Mouse (Mus musculus): Measurements from ENCODE around the gene Nradd.

Gene Nradd

DNA sequence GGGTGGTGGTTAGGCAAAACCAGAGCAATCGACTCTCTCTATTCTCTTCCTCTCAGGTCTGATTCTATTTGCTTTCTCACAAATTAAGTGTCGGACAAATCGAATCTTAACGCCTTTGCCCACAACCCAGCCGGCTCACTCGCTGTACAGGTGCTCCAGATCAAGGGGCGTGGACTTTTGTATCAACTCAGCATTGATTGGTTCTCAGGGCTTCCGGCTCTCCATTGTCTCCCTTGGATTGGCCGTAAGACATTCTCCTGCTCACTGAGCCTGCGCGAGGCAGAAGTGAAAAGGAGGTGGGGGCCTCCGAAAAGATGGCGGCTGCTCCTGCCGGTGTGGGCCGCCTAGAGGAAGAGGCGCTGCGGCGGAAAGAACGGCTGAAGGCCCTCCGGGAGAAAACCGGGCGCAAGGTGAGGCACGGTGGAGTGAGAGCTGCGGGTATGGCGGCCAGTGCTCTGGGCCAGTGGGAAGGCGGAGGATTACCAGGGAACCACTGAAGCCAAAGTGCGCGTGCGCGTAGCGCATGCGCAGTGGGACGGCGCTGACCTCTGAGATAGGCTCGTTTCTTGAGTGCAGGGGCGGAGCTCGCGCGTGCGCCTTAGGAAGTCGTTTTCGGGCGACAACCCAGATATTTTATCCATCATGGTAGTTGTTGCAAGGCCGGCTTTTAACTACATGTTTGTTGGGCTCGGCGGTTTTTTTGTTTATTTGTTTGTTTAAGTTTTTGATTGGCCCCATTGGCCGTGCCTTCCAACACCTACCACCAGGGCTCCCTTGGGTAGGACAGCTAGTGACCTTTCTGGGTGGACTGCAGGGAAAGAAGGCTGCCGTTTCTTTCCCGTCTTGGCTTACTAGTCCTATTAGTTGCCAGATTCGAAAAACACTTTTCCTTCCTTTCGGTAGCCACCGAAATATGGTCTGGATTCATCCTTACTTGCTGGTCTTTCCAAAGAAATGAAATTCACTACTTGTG lies 32.3 kb upstream of the Nradd start, which contains the start of gene Ccdc12:
Gene Ccdc12 (plus strand): TSS at position 255 of the 973 bp plus-strand sequence.
- ChIA-PET CTCF (interaction anchor here in 1 of 4 experiments (0.6 to 1.0 kb wide), 2 partner anchors 53 to 431 kb away, joined by 3 to 4 read pairs; no protein-coding TSS in a partner anchor), POLR2A (interaction anchor here (0.6 to 5.8 kb wide), 27 partner anchors 9 to 569 kb away, joined by 3 to 45 read pairs (median 3); partner anchors contain the start of genes Nradd (in 1 of the 4) and Setd2 (in 1 of the 4))

DNA sequence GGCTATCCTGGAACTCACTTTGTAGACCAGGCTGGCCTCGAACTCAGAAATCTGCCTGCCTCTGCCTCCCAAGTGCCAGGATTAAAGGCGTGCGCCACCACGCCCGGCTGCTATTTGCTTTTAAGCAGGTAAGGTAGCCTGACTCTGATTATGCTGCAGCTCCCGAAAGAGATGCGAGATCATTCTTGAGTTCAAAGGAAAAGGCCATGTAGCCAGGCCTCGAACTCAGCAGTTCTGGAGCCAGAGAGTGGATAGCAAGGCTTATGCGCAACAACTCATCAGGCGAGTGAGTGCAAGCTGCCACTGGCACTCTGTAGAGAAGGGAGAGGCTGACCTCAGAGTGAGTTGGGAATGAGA lies 31.4 kb upstream of the Nradd start:
- POLR2A ChIA-PET, result interaction anchor here in 3 of 4 experiments (0.6 to 5.8 kb wide), 6 partner anchors 11 to 179 kb away, joined by 4 to 45 read pairs (median 7); partner anchors contain the start of genes Kif9 (in 1 of the 3) and Klhl18 (in 1 of the 3)

DNA sequence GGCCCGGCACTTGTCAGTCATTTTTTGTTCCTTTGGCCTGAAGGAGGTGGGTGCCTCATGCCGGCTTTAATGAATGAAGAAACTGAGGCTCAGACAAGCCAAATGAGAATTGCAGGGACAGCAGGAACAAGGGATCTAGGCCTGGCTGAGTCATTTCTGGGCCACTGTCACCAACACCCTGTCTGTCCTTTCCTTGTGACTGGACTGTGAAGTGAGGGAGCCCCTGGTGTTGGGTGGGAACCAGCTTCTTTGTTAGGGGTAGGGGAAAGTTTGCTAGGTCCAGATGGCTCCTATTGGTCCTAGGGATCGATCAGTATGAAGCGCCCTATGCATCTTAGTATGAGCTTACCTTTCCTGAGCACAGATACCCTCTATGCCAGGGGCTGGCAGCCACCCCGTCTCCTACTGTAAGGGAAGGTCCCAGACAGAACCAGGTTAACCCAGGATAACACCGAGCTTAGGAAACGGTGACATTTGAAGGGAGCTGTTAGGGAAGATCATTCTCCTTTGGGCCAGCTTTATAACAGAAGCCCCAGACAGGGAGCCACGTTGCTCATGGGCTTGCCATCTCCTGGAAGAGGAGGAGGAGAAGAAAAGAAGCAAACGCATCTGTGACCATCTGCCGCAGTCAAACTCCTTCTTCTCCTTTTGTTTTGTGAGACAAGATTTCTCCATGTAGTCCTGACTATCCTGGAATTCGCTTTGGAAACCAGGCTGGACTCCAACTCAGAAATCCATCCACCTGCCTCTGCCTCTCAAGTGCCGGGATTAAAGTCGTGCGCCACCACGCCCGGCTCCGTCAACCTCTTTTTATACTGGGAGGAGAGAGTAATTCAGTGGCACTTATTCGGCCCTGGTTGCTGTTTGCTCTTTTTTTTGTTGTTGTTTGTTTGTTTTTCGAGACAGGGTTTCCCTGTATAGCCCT lies 30.7 kb upstream of the Nradd start:
- POLR2A ChIA-PET, result interaction anchor here in 3 of 4 experiments (0.5 to 5.8 kb wide), 49 partner anchors 7 to 342 kb away, joined by 3 to 45 read pairs (median 4); partner anchors contain the start of genes Kif9 (in 2 of the 3), Klhl18 (in 2 of the 3), Nradd (in 2 of the 3) and Als2cl (in 1 of the 3)
- CTCF ChIA-PET, result interaction anchor here in 3 of 4 experiments (0.5 to 3.7 kb wide), 17 partner anchors 17 to 322 kb away, joined by 3 to 18 read pairs (median 4); partner anchors contain the start of gene Scap (in 1 of the 3)

More for the DNA sequence above, 31.4 kb upstream of the Nradd start:
- CTCF ChIA-PET, result interaction anchor here in 2 of 4 experiments (0.6 to 1.6 kb wide), 3 partner anchors 21 to 246 kb away, joined by 3 to 4 read pairs (median 3); no protein-coding TSS in a partner anchor

DNA sequence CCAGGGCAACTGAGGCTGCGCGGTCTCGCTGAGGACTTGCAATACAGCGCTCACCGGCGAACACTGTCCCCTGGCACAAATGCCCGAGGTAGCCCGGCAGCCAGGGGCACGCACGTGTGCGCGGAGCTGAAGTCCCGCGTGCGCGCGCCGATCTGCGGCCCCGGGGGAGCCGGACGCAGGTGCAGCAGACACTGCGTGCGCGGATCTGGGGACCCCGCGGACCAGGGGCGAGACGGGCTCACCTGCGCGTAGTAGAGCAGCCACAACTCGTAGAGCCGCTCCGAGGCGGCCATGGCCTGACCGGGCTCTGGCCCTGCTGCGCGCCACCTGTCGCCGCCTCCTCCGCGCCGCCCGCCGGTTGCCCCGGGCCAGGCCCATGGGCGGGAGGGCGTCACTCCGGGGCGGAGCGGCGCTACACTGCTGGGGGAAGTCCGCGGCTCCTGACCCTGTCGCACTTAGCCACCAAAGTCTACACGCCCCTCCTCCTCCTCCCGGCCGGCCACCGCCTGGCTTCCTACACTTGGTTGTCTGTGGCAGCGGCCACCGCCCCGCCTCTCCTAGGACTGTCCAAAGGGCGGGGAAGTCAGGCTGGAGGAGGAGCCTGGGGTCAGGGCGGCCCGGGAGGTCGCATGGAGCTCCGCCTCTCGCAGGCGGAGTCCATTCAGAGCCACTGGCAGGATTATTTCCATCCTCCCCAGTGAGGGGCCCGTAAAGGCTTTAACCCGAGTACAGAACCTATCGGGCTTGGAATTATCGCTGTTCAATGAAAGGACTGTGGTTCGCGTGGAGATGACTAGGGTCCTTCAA lies 29.6 kb upstream of the Nradd start, which contains the start of gene Nbeal2:
Gene Nbeal2 (minus strand): TSS at position 507 of the 807 bp plus-strand sequence.
- POLR2A ChIA-PET, result interaction anchor here in 3 of 4 experiments (0.5 to 5.8 kb wide), 57 partner anchors 8 to 349 kb away, joined by 3 to 45 read pairs (median 4); partner anchors contain the start of genes Nradd (in 2 of the 3), Als2cl (in 1 of the 3), Kif9 (in 1 of the 3) and Klhl18 (in 1 of the 3)
- CTCF ChIA-PET, result interaction anchor here in 3 of 4 experiments (0.5 to 3.7 kb wide), 19 partner anchors 16 to 321 kb away, joined by 3 to 18 read pairs (median 4); partner anchors contain the start of genes Nradd (in 1 of the 3) and Scap (in 1 of the 3)

DNA sequence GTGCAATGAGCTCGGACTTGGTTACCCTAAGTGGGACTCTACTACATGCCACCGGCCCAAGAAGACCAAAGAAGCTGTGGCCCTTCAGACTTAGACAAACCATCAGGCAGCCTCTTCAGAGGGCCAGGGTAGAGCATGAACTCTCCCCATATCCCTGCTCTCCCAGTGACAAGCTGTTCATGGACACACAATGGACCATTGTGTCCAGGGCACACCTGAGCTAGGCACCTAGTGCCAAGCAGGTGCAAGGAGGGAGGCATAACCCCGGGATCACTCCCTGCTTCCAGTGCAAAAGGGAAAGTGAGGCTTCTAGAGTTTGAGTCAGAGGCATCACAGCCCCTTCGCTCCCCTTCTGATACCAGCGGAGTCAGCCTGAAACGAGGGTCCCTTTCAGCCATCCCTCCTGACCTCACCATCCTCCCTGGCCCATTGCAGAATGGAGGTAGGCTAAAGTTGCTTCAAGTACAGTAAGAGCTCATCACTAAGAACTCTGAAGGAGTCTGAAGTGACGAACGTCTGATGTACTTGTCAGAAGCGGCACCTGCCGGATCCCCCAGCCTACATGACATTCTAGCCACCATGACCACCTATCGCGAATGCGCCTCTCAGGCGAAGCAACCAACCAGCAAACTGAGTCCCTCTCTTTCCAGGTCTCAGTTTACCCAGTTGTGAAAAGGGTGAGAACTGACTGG lies 28.9 kb upstream of the Nradd start:
- POLR2A ChIA-PET, result interaction anchor here in 3 of 4 experiments (0.6 to 5.8 kb wide), 21 partner anchors 8 to 342 kb away, joined by 3 to 45 read pairs (median 3); partner anchors contain the start of genes Nradd (in 1 of the 3) and Ptpn23 (in 1 of the 3)
- CTCF ChIA-PET, result interaction anchor here (0.6 to 3.7 kb wide), 9 partner anchors 15 to 205 kb away, joined by 3 to 18 read pairs (median 3); partner anchors contain the start of gene Nradd (in 1 of the 4)

DNA sequence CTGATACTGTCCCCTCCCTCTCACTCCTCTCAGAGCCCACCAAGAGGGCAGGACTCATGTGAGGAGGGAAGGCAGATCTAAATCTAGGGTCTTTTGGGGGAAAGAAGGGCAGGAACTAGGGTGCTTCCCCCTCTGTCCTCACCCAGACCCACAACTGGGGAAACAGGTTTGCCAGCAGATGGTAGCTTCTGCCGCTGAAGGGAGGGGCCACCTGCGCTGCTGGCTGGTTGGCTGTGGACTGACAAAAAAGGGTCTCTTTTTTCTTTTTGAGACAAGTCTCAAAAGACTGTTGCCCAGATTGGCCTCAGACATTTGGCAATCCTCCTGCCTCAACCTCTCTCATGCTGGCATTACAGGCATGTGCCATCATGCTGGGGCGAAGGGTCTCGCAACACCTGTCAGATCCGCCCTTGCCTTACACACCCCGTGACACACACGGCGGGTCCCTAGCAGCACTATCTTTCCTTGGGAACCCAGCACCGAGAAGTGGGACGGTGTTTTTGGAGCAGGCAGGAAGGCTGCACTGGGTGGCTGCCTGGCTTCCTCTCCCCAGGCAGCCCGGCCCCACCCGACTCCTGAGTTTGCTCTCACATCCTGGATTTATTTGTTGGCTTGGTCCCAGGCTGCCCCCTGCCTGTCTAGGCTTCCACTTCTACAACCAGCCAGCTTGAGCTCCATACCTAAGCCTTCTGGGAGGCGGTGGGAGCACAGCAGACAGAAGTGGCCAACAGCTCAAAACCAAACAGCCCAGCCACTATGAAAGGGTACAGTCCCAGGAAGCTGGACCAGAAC lies 27.9 kb upstream of the Nradd start:
- CTCF ChIA-PET, result interaction anchor here (0.6 to 3.7 kb wide), 10 partner anchors 14 to 204 kb away, joined by 3 to 18 read pairs (median 3); partner anchors contain the start of gene Nradd (in 1 of the 4)
- POLR2A ChIA-PET, result interaction anchor here in 3 of 4 experiments (0.6 to 5.8 kb wide), 16 partner anchors 9 to 717 kb away, joined by 3 to 45 read pairs (median 3); partner anchors contain the start of genes Nradd (in 1 of the 3) and Ptpn23 (in 1 of the 3)

DNA sequence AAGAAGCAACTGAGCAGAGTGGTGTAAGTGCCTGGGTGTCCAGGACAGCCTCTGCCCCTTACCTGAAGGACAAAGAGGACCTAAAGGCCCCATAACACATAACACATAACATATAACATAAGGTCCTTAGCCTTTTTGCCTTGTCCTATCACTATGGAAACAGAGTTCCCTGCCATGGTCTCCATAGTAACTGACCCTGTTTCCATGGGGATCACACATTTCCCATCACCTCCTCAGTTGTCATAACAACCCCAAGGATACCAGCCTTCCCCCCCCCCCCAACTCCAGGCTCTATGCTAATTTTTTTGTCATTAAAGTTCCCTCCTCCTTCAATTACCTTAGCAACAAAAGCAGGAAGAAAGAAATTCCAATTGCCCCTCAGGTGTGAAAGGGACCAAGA lies 25.5 kb upstream of the Nradd start:
- ChIA-PET POLR2A (interaction anchor here in 1 of 4 experiments (1.1 kb wide), 1 partner anchor 29 kb away, joined by 3 read pairs; no protein-coding TSS in a partner anchor), CTCF (interaction anchor here in 3 of 4 experiments (0.6 to 1.9 kb wide), 5 partner anchors 11 to 70 kb away, joined by 3 to 13 read pairs (median 4); no protein-coding TSS in a partner anchor)

DNA sequence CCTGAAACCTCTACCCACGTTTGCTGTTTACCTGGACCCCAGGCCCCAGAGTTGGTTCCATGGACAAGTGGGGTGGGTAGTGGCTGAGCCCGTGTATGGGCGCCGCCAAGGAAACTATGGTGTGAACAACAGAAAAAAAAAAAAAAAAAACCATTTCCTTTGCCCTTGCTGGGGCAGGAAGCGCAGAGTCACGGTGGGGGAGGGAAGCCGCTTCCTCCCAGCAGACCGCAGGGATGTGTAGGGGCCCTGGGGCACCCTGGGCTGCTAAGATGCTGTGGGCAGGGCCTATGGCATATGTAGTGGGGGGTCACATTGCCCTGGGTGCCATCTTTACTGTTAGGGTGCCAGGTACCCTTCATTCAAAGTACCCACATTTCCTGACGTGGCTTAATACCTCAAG lies 21.0 kb upstream of the Nradd start:
- CTCF ChIA-PET, result interaction anchor here in 3 of 4 experiments (1.0 to 1.3 kb wide), 3 partner anchors 10 to 136 kb away, joined by 3 to 4 read pairs (median 4); no protein-coding TSS in a partner anchor
- POLR2A ChIA-PET, result interaction anchor here in 1 of 4 experiments (1.3 kb wide), 1 partner anchor 21 kb away, joined by 3 read pairs; the partner anchor contains the start of gene Nradd

DNA sequence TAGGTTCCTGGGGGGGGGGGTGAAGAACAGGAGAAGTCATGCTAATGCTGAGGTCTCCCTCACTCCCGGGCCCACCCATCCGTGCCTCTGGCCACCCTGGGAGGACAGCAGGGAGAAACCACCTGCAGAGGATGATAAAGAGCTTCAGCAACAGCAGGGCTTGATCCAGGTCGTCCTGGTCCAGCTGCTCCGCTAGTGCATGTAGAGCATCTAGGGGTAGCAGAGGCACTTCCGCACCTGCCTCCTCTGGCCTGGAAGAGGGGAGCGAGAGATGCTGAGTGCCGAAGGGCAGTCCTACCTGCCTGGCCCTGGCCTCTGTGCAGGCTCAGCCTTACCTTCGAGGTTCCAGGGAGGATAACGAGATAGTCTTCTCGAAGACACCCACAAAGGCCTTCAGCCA lies 20.0 kb upstream of the Nradd start:
- ChIA-PET POLR2A (interaction anchor here in 3 of 4 experiments (0.7 to 1.9 kb wide), 6 partner anchors 9 to 203 kb away, joined by 3 to 9 read pairs (median 4); partner anchors contain the start of gene Nradd (in 2 of the 3)), CTCF (interaction anchor here in 3 of 4 experiments (0.6 to 1.8 kb wide), 7 partner anchors 9 to 294 kb away, joined by 3 to 9 read pairs (median 4); no protein-coding TSS in a partner anchor)

DNA sequence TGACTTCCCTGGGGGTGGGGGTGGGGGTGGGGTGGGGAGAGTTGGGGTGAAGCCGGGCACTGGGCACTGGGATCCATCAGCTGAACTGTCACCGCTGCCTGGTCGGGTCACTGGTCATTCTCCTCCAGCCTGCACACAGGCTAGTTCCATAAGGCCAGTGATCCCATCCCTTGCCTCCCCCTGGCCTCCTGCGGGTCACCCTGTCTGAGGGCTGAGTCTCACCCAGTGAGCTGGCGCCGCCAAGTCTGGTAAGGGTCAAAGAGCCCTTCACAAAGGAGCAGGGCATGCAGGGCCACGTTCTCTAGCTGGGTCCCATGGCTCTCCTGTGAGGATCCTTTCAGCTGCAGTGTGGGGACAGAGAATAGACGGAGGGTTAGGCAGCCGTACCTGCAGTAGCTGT lies 19.5 kb upstream of the Nradd start:
- CTCF ChIA-PET, result interaction anchor here in 2 of 4 experiments (1.0 to 1.8 kb wide), 3 partner anchors 13 to 53 kb away, joined by 3 to 9 read pairs (median 3); no protein-coding TSS in a partner anchor
- POLR2A ChIA-PET, result interaction anchor here in 2 of 4 experiments (1.2 to 1.9 kb wide), 4 partner anchors 9 to 19 kb away, joined by 3 to 5 read pairs (median 4); partner anchors contain the start of gene Nradd (in 2 of the 2)

DNA sequence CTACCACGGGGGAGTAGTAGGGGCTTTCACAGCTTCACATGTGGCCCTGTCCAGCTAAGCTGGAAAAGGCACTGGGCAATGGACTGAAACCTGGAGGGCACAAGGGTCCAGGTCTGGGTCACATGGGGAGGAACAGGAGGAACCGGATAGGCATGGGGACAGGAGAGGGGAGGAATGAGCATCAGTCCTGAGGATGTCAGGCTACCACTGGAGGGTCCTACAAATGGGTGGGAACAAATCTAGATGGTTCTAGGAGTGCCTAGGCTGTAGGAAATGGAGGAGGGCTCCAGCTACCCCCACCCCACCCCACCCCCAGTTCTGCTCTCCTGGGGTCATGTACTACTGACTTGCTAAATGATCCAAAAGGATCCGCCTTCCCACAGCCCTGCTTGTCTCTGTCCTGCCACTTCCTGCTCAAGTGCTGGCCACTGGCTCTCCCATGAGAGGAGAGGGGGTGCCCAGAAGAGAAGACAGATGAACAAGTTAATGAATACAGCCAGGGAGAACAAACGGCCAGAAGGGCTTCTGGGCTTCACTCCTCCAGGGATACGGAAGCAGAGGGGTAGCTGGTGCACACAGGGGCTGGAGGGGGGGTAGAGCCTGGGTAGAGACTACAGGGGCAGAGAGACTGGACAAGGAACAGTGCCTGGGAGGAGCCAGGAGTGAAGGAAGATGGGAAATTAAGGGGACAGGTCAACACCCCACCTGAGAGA lies 18.7 kb upstream of the Nradd start:
- ChIA-PET CTCF (interaction anchor here in 2 of 4 experiments (1.4 to 1.8 kb wide), 2 partner anchors 12 kb away, joined by 3 to 9 read pairs; no protein-coding TSS in a partner anchor), POLR2A (interaction anchor here in 2 of 4 experiments (0.6 to 1.9 kb wide), 4 partner anchors 10 to 44 kb away, joined by 3 to 6 read pairs (median 4); partner anchors contain the start of gene Nradd (in 1 of the 2))

DNA sequence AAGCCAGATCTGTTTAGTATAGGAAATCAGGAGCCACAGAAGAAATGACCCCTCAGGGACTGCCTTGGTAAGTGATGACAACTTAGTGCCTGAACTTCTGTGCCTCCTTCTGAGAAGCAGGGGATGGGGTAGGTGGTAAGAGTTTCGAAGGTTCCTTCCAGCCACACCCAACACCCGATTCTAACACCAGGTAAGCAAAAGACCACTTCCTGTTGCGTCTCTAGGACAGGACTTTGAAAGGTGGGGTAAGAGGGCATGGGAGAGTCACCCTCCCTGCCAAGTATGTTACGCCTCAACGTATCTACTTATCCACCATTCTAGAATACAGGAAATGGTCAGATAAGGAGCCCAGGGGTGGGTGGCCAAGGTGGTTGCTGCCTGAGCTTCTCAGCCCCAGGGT lies 16.8 kb upstream of the Nradd start:
- POLR2A ChIA-PET, result interaction anchor here in 2 of 4 experiments (0.5 to 2.1 kb wide), 2 partner anchors 13 to 167 kb away, joined by 3 to 9 read pairs; partner anchors contain the start of gene Nbeal2 (in 1 of the 2)
- CTCF ChIA-PET, result interaction anchor here in 1 of 4 experiments (1.0 kb wide), 1 partner anchor 10 kb away, joined by 3 read pairs; no protein-coding TSS in a partner anchor

DNA sequence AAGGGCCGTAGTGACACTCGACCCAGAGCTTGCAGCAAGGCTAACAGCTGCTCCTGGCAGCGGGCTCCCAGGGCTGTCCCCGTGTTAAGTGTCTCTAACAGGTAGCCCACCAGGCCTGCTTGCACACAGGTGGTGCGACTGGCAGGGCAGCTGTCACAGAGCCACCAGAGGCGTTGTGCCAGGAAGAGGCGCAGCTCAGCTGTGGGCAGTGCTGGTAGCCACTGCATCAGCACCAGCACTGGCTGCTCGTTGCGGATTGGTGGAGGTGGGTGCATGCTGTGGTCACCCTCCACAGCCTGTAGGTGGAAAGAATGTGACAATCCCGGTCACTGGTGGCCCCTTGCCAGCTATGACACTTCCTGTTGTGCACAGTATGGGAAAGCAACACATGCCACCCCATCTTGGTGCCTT lies 14.4 kb upstream of the Nradd start:
- ChIA-PET CTCF (interaction anchor here (0.5 to 2.4 kb wide), 9 partner anchors 11 to 143 kb away, joined by 3 to 10 read pairs (median 4); partner anchors contain the start of gene Nbeal2 (in 1 of the 4)), POLR2A (interaction anchor here in 3 of 4 experiments (0.7 to 2.4 kb wide), 7 partner anchors 10 to 122 kb away, joined by 3 to 9 read pairs (median 6); partner anchors contain the start of gene Nbeal2 (in 2 of the 3))
